Mouse (Mus musculus): ENCODE measurements around the gene Tespa1. TPM values are rescaled to one million over a fixed set of nuclear protein-coding genes. Genes with fewer than 3 reads are reported as not detected.
"Not testable (repeated sequence)": the region's sequence is repeated elsewhere in the genome, so short reads cannot be mapped to it uniquely, and the experiment has no call there.

The Tespa1 gene
- polyA plus RNA-seq, 1 experiment from 2014 or later, result 0.25 TPM

- Histone ChIP-seq H3K27me3 (ENCODE audit: control insufficient read depth, insufficient read depth, low read length) (no peaks in the 10 kb centered on the region), H3K4me1 (ENCODE audit: control insufficient read depth, insufficient read depth, low read length) (no peaks in the 10 kb centered on the region), H3K9me3 (ENCODE audit: control insufficient read depth, low read depth, low read length) (no peaks in the 10 kb centered on the region), H3K4me3 (ENCODE audit: low read depth, low read length) (no peak overlapping the region), H3K4me2 (replicated peaks; ENCODE audit: low read depth, low read length) (no peak overlapping the region), H3K36me3 (ENCODE audit: control insufficient read depth, insufficient read depth, low read length) (no peaks in the 10 kb centered on the region), H3K9ac (replicated peaks; ENCODE audit: low read depth, low read length) (no peak overlapping the region), H3K27ac (ENCODE audit: low read length) (no peak overlapping the region)
- no peak for ATAC-seq (ENCODE audit: insufficient number of reproducible peaks, insufficient read depth, low FRiP score, low read depth)
Observed at GRCm38 (mm10) chr10:130322062-130322461, 608 bp upstream of the Tespa1 start.

- no peaks in the 10 kb centered on the region for H3K27me3 ChIP-seq (ENCODE audit: control insufficient read depth, insufficient read depth, low read length)
- no peak for ATAC-seq (ENCODE audit: insufficient number of reproducible peaks, insufficient read depth, low FRiP score, low read depth)
- H3K4me3 ChIP-seq (ENCODE audit: low read depth, low read length), result no peak overlapping the region
- no peak overlapping the region for H3K27ac ChIP-seq (ENCODE audit: low read length)
- H3K4me2 ChIP-seq (replicated peaks; ENCODE audit: low read depth, low read length), result no peak overlapping the region
- no peaks in the 10 kb centered on the region for H3K4me1 ChIP-seq (ENCODE audit: control insufficient read depth, insufficient read depth, low read length)
- no peak overlapping the region for H3K9ac ChIP-seq (replicated peaks; ENCODE audit: low read depth, low read length)
- no peaks in the 10 kb centered on the region for H3K36me3 ChIP-seq (ENCODE audit: control insufficient read depth, insufficient read depth, low read length)
- 90% methylated on average over 4 of the region's 4 CpGs for WGBS
- no peaks in the 10 kb centered on the region for H3K9me3 ChIP-seq (ENCODE audit: control insufficient read depth, low read depth, low read length)
Observed at GRCm38 (mm10) chr10:130324243-130324642, 1.6 kb downstream of the Tespa1 start.

GRCm38 (mm10) chr10:130330711-130331110, 8.0 kb downstream of the Tespa1 start:
- H3K27ac ChIP-seq (ENCODE audit: low read length), result no peak overlapping the region
- no peaks in the 10 kb centered on the region for H3K36me3 ChIP-seq (ENCODE audit: control insufficient read depth, insufficient read depth, low read length)
- no peaks in the 10 kb centered on the region for H3K27me3 ChIP-seq (ENCODE audit: control insufficient read depth, insufficient read depth, low read length)
- no peak for ATAC-seq (ENCODE audit: insufficient number of reproducible peaks, insufficient read depth, low FRiP score, low read depth)
- no peak overlapping the region for H3K9ac ChIP-seq (replicated peaks; ENCODE audit: low read depth, low read length)
- H3K4me3 ChIP-seq (ENCODE audit: low read depth, low read length), result no peak overlapping the region
- H3K4me2 ChIP-seq (replicated peaks; ENCODE audit: low read depth, low read length), result no peak overlapping the region
- H3K9me3 ChIP-seq (ENCODE audit: control insufficient read depth, low read depth, low read length), result no peaks in the 10 kb centered on the region
- H3K4me1 ChIP-seq (ENCODE audit: control insufficient read depth, insufficient read depth, low read length), result no peaks in the 10 kb centered on the region
- 90% methylated on average over 1 of the region's 1 CpGs for WGBS

- Histone ChIP-seq H3K9ac (replicated peaks; ENCODE audit: low read depth, low read length) (no peak overlapping the region), H3K27me3 (ENCODE audit: control insufficient read depth, insufficient read depth, low read length) (no peaks in the 10 kb centered on the region), H3K9me3 (ENCODE audit: control insufficient read depth, low read depth, low read length) (no peaks in the 10 kb centered on the region), H3K4me1 (ENCODE audit: control insufficient read depth, insufficient read depth, low read length) (no peaks in the 10 kb centered on the region), H3K27ac (ENCODE audit: low read length) (no peak overlapping the region), H3K4me2 (replicated peaks; ENCODE audit: low read depth, low read length) (no peak overlapping the region), H3K4me3 (ENCODE audit: low read depth, low read length) (no peak overlapping the region), H3K36me3 (ENCODE audit: control insufficient read depth, insufficient read depth, low read length) (no peaks in the 10 kb centered on the region)
- 54% methylated on average over 1 of the region's 1 CpGs for WGBS
- ATAC-seq (ENCODE audit: insufficient number of reproducible peaks, insufficient read depth, low FRiP score, low read depth), result no peak
Observed at GRCm38 (mm10) chr10:130336385-130336784, 13.7 kb downstream of the Tespa1 start.

- Histone ChIP-seq H3K9ac (replicated peaks; ENCODE audit: low read depth, low read length) (no peak overlapping the region), H3K27ac (ENCODE audit: low read length) (no peak overlapping the region), H3K36me3 (ENCODE audit: control insufficient read depth, insufficient read depth, low read length) (no peaks in the 10 kb centered on the region), H3K27me3 (ENCODE audit: control insufficient read depth, insufficient read depth, low read length) (no peaks in the 10 kb centered on the region), H3K4me3 (ENCODE audit: low read depth, low read length) (no peak overlapping the region), H3K9me3 (ENCODE audit: control insufficient read depth, low read depth, low read length) (no peaks in the 10 kb centered on the region), H3K4me1 (ENCODE audit: control insufficient read depth, insufficient read depth, low read length) (no peaks in the 10 kb centered on the region), H3K4me2 (replicated peaks; ENCODE audit: low read depth, low read length) (no peak overlapping the region)
- WGBS, result 52% methylated on average over 2 of the region's 2 CpGs
- ATAC-seq (ENCODE audit: insufficient number of reproducible peaks, insufficient read depth, low FRiP score, low read depth), result no peak
Observed at GRCm38 (mm10) chr10:130337581-130337980, 14.9 kb downstream of the Tespa1 start.

GRCm38 (mm10) chr10:130340050-130340449, 17.4 kb downstream of the Tespa1 start:
- not testable (repeated sequence) for H3K4me1 ChIP-seq (ENCODE audit: control insufficient read depth, insufficient read depth, low read length); H3K4me3 ChIP-seq (ENCODE audit: low read depth, low read length); ATAC-seq (ENCODE audit: insufficient number of reproducible peaks, insufficient read depth, low FRiP score, low read depth); H3K27me3 ChIP-seq (ENCODE audit: control insufficient read depth, insufficient read depth, low read length); H3K4me2 ChIP-seq (replicated peaks; ENCODE audit: low read depth, low read length); H3K9ac ChIP-seq (replicated peaks; ENCODE audit: low read depth, low read length); H3K27ac ChIP-seq (ENCODE audit: low read length); H3K9me3 ChIP-seq (ENCODE audit: control insufficient read depth, low read depth, low read length); H3K36me3 ChIP-seq (ENCODE audit: control insufficient read depth, insufficient read depth, low read length)
- 81% methylated on average over 4 of the region's 4 CpGs for WGBS

- WGBS, result 90% methylated on average over 1 of the region's 1 CpGs
Observed at GRCm38 (mm10) chr10:130344056-130344455, 21.4 kb downstream of the Tespa1 start.

GRCm38 (mm10) chr10:130363438-130364164, 40.9 kb downstream of the Tespa1 start:
- ATAC-seq (ENCODE audit: insufficient number of reproducible peaks, insufficient read depth, low FRiP score, low read depth), result no peak
- no peak overlapping the region for H3K4me3 ChIP-seq (ENCODE audit: low read depth, low read length)
- H3K4me1 ChIP-seq (ENCODE audit: control insufficient read depth, insufficient read depth, low read length), result no peaks in the 10 kb centered on the region
- 53% methylated on average over 2 of the region's 2 CpGs for WGBS
- no peak overlapping the region for H3K9ac ChIP-seq (replicated peaks; ENCODE audit: low read depth, low read length)
- H3K27ac ChIP-seq (ENCODE audit: low read length), result no peak overlapping the region
- no peaks in the 10 kb centered on the region for H3K36me3 ChIP-seq (ENCODE audit: control insufficient read depth, insufficient read depth, low read length)
- no peak overlapping the region for H3K4me2 ChIP-seq (replicated peaks; ENCODE audit: low read depth, low read length)
- no peaks in the 10 kb centered on the region for H3K9me3 ChIP-seq (ENCODE audit: control insufficient read depth, low read depth, low read length)
- no peaks in the 10 kb centered on the region for H3K27me3 ChIP-seq (ENCODE audit: control insufficient read depth, insufficient read depth, low read length)

More at GRCm38 (mm10) chr10:130344056-130344455, 21.4 kb downstream of the Tespa1 start:
- no peaks in the 10 kb centered on the region for H3K27me3 ChIP-seq (ENCODE audit: control insufficient read depth, insufficient read depth, low read length)
- H3K9ac ChIP-seq (replicated peaks; ENCODE audit: low read depth, low read length), result no peak overlapping the region
- H3K4me3 ChIP-seq (ENCODE audit: low read depth, low read length), result no peak overlapping the region
- H3K36me3 ChIP-seq (ENCODE audit: control insufficient read depth, insufficient read depth, low read length), result no peaks in the 10 kb centered on the region
- no peaks in the 10 kb centered on the region for H3K4me1 ChIP-seq (ENCODE audit: control insufficient read depth, insufficient read depth, low read length)
- no peaks in the 10 kb centered on the region for H3K9me3 ChIP-seq (ENCODE audit: control insufficient read depth, low read depth, low read length)
- H3K4me2 ChIP-seq (replicated peaks; ENCODE audit: low read depth, low read length), result no peak overlapping the region
- H3K27ac ChIP-seq (ENCODE audit: low read length), result no peak overlapping the region
- ATAC-seq (ENCODE audit: insufficient number of reproducible peaks, insufficient read depth, low FRiP score, low read depth), result no peak

GRCm38 (mm10) chr10:130364766-130365165, 42.1 kb downstream of the Tespa1 start:
- Histone ChIP-seq H3K27me3 (ENCODE audit: control insufficient read depth, insufficient read depth, low read length) (no peaks in the 10 kb centered on the region), H3K4me2 (replicated peaks; ENCODE audit: low read depth, low read length) (no peak overlapping the region), H3K9ac (replicated peaks; ENCODE audit: low read depth, low read length) (no peak overlapping the region), H3K4me3 (ENCODE audit: low read depth, low read length) (no peak overlapping the region), H3K36me3 (ENCODE audit: control insufficient read depth, insufficient read depth, low read length) (no peaks in the 10 kb centered on the region), H3K4me1 (ENCODE audit: control insufficient read depth, insufficient read depth, low read length) (no peaks in the 10 kb centered on the region), H3K27ac (ENCODE audit: low read length) (no peak overlapping the region), H3K9me3 (ENCODE audit: control insufficient read depth, low read depth, low read length) (no peaks in the 10 kb centered on the region)
- no peak for ATAC-seq (ENCODE audit: insufficient number of reproducible peaks, insufficient read depth, low FRiP score, low read depth)
